Mouse (Mus musculus) layer of hippocampus, adult 2 months (tissue): ENCODE data around the gene Nudt11. TPM values are rescaled to one million over a fixed set of nuclear protein-coding genes. Genes with fewer than 3 reads are reported as not detected.
"Not testable (repeated sequence)": the region's sequence is repeated elsewhere in the genome, so short reads cannot be mapped to it uniquely, and the experiment has no call there.

Experiments
- DNase-seq, 2 experiments: peaks; one replicate each; pipeline ENCODE4 v3.0.0; 2022; ENCODE audit warnings: low spot score in 2 of 2
- H3K27ac ChIP-seq: fragments of 200-600 bp; 2 replicates; pipeline ENCODE4 v1.8.1; 2022
- H3K4me3 ChIP-seq: fragments of 200-600 bp; 2 replicates; pipeline ENCODE4 v1.8.1; 2022; ENCODE audit warnings: mild to moderate bottlenecking
- CTCF ChIP-seq: fragments of 200-600 bp; conservative IDR thresholded peaks from 2 replicates; pipeline ENCODE4 v1.8.1; 2022; ENCODE audit warnings: antibody characterized with exemption, mild to moderate bottlenecking, moderate library complexity
- long read RNA-seq, 2 experiments: library from polyadenylated mRNA; stranded (forward); transcript quantifications; one replicate each; pipeline ENCODE4 v2.0.0; 2021; ENCODE audit warnings: borderline mapping rate in 2 of 2
- microRNA-seq, 2 experiments: library from miRNA; unstranded; fragments of <30 nt; microRNA quantifications; one replicate each; pipeline ENCODE4 v1.2.0; 2021
- total RNA-seq, 2 experiments: library from RNA; stranded (reverse); gene quantifications; 2 replicates each; pipeline ENCODE4 v1.2.3; 2021

Nudt11 gene
- 10 to 100 TPM; 29.1 to 31.5 TPM for total RNA-seq
- long read RNA-seq, experiment 1, transcript Nudt11-201 (2 exons, 3,036 nt): major isoform, 27 of 30 reads
- long read RNA-seq, experiment 1, partial matches to known transcripts: 0 of 30 reads
- long read RNA-seq, experiment 1, other reads (novel, unspliced or antisense): 3 of 30 reads
- long read RNA-seq, experiment 2, transcript Nudt11-201 (2 exons, 3,036 nt): major isoform, 56 of 61 reads
- long read RNA-seq, experiment 2, partial matches to known transcripts: 0 of 61 reads
- long read RNA-seq, experiment 2, other reads (novel, unspliced or antisense): 5 of 61 reads

GRCm38 (mm10) chrX:6047066-6047935 lies at the start of gene Nudt11:
Gene Nudt11, plus strand, starts transcription at chrX:6047453.
- Histone ChIP-seq H3K27ac (peak within 1 kb of the TSS; percentile 62; the same call in 1 of the 2 replicates), H3K4me3 (peak within 1 kb of the TSS; percentile 45)
- peak in 1 of 2 experiments; percentile 4 for DNase-seq

DNA sequence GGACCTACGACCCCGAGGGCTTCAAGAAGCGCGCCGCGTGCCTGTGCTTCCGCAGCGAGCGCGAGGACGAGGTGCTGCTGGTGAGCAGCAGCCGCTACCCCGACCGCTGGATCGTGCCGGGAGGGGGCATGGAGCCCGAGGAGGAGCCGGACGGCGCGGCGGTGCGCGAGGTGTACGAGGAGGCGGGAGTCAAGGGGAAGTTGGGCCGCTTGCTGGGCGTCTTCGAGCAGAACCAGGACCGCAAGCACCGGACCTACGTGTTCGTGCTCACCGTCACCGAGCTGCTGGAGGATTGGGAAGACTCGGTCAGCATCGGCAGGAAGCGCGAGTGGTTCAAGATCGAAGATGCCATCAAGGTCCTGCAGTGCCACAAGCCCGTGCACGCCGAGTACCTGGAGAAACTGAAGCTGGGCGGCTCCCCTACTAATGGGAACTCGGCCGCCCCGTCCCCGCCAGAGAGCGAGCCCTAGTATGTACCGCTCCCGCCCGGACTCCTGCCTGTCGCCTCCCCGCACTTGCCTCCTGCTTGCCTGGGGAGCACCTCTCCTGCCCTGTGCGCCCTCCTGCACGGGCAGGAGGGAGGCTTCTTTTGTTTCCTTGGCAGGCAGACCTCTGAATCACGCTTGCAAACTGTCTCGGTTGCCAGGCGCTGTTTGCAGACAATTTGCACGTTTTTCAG lies 822 bp downstream of the Nudt11 start:
- Histone ChIP-seq H3K27ac (peak overlapping the region; percentile 62; the same call in 1 of the 2 replicates), H3K4me3 (peak overlapping the region; percentile 45)
- not testable (repeated sequence) for DNase-seq

- H3K27ac ChIP-seq: no peak overlapping the region
- no peak for DNase-seq
- TF ChIP-seq CTCF: no peak
- no peak overlapping the region for H3K4me3 ChIP-seq
Observed at GRCm38 (mm10) chrX:6061563-6061962, 14.3 kb downstream of the Nudt11 start.

- no peak within 1 kb of the TSS for H3K4me3 ChIP-seq
- no peak within 1 kb of the TSS for H3K27ac ChIP-seq
- no peak for TF ChIP-seq CTCF
- DNase-seq: no peak
Observed at GRCm38 (mm10) chrX:6082954-6083680, 35.9 kb downstream of the Nudt11 start, which contains the start of gene AU022751. Gene AU022751, minus strand, starts transcription at chrX:6083419.

- Histone ChIP-seq H3K27ac (peak overlapping the region; percentile 90), H3K4me3 (peak overlapping the region; percentile 68)
- TF ChIP-seq CTCF: no peak
- no peak for DNase-seq
Observed at GRCm38 (mm10) chrX:6091547-6091946, 44.3 kb downstream of the Nudt11 start.

- peak overlapping the region; percentile 90 for H3K27ac ChIP-seq
- peak overlapping the region; percentile 68 for H3K4me3 ChIP-seq
- TF ChIP-seq CTCF: peak; percentile 56
- peak; percentile 28 to 44 for DNase-seq
Observed at GRCm38 (mm10) chrX:6091996-6092757, 44.9 kb downstream of the Nudt11 start.

Small RNAs within 50 kb of the gene (microRNA-seq; reads per million reads assigned to microRNA genes)
- 0 reads per million in 2 experiments for gene Gm27360

Other genes starting within 250 kb of the Nudt11 start
- gene AU022751, start 36.0 kb downstream of the Nudt11 start, total RNA-seq: 1 to 10 TPM; 1.2 to 2.0 TPM
- 10 to 100 TPM; 25.7 to 31.4 TPM for gene Nudt10, start 125.6 kb downstream of the Nudt11 start, total RNA-seq